Comparison of ENCODE assay signal across 26 mouse cellular contexts in the genomic region with DNA sequence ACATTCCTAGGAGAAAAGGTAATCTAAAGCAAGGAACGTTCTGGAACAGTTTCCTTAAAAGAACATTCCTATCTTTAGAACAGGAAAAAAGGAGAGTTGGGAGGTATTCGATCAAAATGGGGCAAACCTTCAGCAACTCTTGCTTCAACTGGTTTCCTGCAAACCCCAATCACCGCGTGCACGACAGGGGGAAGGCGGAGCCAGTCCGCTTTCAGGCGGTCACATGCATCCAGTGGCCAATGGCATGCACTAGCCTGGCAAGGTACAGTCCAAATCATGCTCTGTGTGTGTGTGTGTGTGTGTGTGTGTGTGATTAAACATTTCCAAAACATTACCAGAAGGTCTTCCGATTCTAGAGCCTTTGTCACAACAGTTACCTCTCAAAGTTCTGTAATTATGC.
"Had no signal": no experiment of that assay in that cellular context is flagged by ENCODE, and none has a peak within 500 bp of the region (broad histone marks: within the 10 kb centered on the region; RNA-seq: fewer than 3 reads in every experiment).

No protein-coding gene starts in this region.

- H3K4me3 ChIP-seq: heart, adult 2 months; heart, embryonic 13.5 days; heart, embryonic 15.5 days; hindbrain, embryonic 13.5 days; hindbrain, embryonic 15.5 days; layer of hippocampus, adult 2 months; left cerebral cortex, adult 2 months; limb, embryonic 10.5 days; limb, embryonic 12.5 days; liver, embryonic 13.5 days; liver, embryonic 15.5 days had no signal

- H3K9ac ChIP-seq: heart, embryonic 13.5 days; heart, embryonic 15.5 days; hindbrain, embryonic 13.5 days; hindbrain, embryonic 15.5 days; limb, embryonic 12.5 days; liver, embryonic 13.5 days; liver, embryonic 15.5 days had no signal

- ATAC-seq: hindbrain, postnatal 0 days; intestine, postnatal 0 days had no signal

- H3K9me3 ChIP-seq: heart, embryonic 13.5 days; heart, embryonic 15.5 days; hindbrain, embryonic 13.5 days; hindbrain, embryonic 15.5 days; limb, embryonic 10.5 days; limb, embryonic 12.5 days; liver, embryonic 13.5 days; liver, embryonic 15.5 days had no signal

- H3K4me1 ChIP-seq: heart, embryonic 15.5 days; hindbrain, embryonic 13.5 days; hindbrain, embryonic 15.5 days; limb, embryonic 12.5 days; liver, embryonic 13.5 days; liver, embryonic 15.5 days had no signal

- DNase-seq: gastrocnemius, postnatal 14 days; gastrocnemius, postnatal 36 days; heart, adult 11 months; heart, adult 2 months; heart, postnatal 14 days; heart, postnatal 36 days; kidney, adult 18-20 months; kidney, adult 8-10 months; kidney, postnatal 10 days; kidney, postnatal 25 days; kidney, postnatal 4 days; liver; liver, embryonic 13.5 days had no signal

- H3K27me3 ChIP-seq: heart, embryonic 13.5 days; heart, embryonic 15.5 days; hindbrain, embryonic 13.5 days; hindbrain, embryonic 15.5 days; limb, embryonic 12.5 days; liver, embryonic 13.5 days; liver, embryonic 15.5 days had no signal

- H3K36me3 ChIP-seq: heart, embryonic 15.5 days; hindbrain, embryonic 15.5 days had no signal

- H3K27ac ChIP-seq: heart, adult 2 months; heart, embryonic 13.5 days; heart, embryonic 15.5 days; hindbrain, embryonic 13.5 days; hindbrain, embryonic 15.5 days; hindbrain, postnatal 0 days; layer of hippocampus, adult 2 months; left cerebral cortex, adult 2 months; limb, embryonic 10.5 days; limb, embryonic 12.5 days; liver, embryonic 13.5 days; liver, embryonic 15.5 days had no signal

- H3K4me2 ChIP-seq: heart, embryonic 11.5 days; heart, embryonic 13.5 days; heart, embryonic 15.5 days; hindbrain, embryonic 13.5 days; hindbrain, embryonic 15.5 days; limb, embryonic 12.5 days; liver, embryonic 11.5 days; liver, embryonic 13.5 days; liver, embryonic 15.5 days had no signal
